Mouse (Mus musculus) B cell, adult 67 days (primary cell): ENCODE data around the gene Gm11444. TPM values are rescaled to one million over a fixed set of nuclear protein-coding genes. Genes with fewer than 3 reads are reported as not detected.

Source experiments
- total RNA-seq, 2 experiments: library from RNA; stranded (reverse); gene quantifications; 4 replicates each; pipeline ENCODE4 v1.2.4; 2023

The Gm11444 gene
- total RNA-seq: not detected

DNA sequence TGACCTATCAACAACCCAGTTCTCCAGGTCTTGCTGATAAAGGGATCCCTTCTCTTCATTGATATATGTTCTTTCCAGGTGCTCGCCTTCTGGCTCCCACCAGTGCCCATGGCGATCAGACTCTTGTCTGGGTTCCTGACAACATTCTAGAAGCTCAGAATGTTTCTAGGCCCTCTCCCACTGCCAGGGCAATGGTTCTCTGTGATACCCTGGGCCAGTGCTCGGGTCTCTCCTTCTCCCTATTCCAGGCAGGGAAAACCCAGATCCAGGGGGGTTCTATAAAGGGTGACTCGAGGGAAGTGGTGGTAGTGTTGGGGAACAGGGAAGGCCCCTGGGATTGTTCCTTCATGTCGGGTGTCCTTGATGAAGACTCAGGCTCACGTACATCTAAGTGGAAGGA, at the start of gene Gm11444:
Gene Gm11444 (minus strand): TSS at position 101 of the 400 bp plus-strand sequence.

DNA sequence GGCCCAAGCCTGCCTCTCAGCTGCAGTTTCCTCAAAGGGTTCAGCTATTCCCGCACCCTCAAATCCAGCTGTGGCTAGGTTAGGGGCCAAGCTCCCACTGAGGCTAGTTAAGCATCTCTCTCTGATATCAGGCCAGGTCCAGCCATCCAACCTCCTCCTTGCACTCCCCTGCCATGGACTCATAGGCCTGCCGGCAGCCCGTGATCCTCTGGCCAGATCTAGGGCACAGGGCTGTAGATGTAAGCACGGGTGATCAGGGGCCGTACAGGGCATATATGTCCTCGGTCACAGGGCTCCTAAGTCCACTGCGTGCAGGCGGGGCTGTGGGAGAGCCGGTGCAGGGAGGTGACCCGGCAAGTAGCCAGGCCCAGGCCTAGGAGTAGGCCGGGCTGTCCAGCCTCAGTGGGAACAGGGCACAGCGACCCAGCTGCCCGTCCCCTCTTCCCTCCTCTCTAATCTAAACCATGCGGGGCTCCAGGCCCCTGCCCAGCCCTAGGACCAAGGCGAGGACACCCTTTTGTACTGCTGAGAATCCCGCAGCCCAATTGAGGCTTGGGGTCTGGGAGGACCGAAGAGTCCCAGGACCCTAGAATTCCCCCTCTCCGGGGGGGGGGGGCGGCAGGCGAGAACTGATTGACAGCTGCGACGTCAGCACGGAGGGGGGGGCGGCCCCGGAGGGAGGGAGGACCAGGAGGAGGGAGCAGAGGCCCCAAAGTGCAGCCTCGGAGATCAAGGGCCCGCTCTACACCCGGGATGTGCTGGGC, 35.7 kb upstream of the Gm11444 start, which contains the start of gene Tbx4:
Gene Tbx4 (plus strand): TSS at position 758 of the 764 bp plus-strand sequence.

DNA sequence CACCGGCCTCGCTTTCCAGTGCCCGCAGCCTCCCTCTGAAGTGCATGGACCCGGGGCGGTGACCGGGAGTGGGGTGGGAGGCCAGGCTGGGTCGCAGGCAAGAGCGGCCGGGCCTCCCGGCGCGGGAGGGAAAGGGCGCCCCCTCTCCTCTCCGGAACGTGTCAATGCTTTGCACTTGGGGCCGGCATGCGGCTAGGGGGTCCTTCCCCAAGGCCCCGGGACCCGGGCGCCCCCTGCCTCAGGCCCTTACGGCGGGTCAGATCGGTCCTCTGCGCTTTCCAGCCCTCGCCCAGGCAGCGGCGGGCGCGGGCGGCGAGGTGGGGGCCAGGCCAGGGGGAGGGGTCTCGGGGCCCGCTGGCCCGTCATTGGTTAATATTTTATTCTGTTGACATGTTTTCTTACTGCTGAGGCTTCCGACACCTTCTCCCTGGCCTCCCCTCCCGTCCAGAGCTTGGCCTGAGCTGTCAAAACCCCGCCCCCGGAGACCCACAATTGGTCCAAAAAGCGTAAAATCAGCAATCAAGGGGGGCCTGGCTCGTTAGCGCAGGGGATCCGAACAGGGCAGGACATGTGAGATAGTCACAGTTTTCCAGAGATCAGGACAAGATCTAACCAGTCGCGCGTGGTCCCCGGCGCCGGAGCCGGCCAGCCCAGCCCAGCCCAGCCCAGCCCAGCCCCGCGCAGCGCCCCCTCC, 17.8 kb downstream of the Gm11444 start, which contains the start of gene Tbx2:
Gene Tbx2 (plus strand): TSS at position 321 of the 694 bp plus-strand sequence.

Other genes with a start within 250 kb of the Gm11444 start
- gene Tbx2, start 17.8 kb downstream of the Gm11444 start, total RNA-seq: under 1 TPM; 0.39 to 0.44 TPM
- gene Tbx4, start 36.1 kb upstream of the Gm11444 start, total RNA-seq: not detected